Mouse (Mus musculus): ENCODE results near the gene F5.

GRCm38 (mm10) chr1:164241494-164241893 is 89.9 kb downstream of the F5 start:
- TF ChIP-seq RAD21 (IDR thresholded peaks at IDR 0.05; ENCODE audit: low read depth, low read length) (no peak), EP300 (IDR thresholded peaks at IDR 0.05; ENCODE audit: low read length) (no peak), CTCF (conservative IDR thresholded peaks at IDR 0.05 in 1 of 2, IDR thresholded peaks at IDR 0.05 in 1 of 2; ENCODE audit: low read depth in 2 of 2, low read length in 2 of 2) (no peak), CHD1 (IDR thresholded peaks at IDR 0.05; ENCODE audit: low read depth, low read length) (no peak), POLR2AphosphoS2 (IDR thresholded peaks at IDR 0.05; ENCODE audit: low read depth, low read length) (no peak), POLR2A (IDR thresholded peaks at IDR 0.05; ENCODE audit: low read depth, low read length) (no peak), JUN (IDR thresholded peaks at IDR 0.05; ENCODE audit: insufficient read depth, low read depth, low read length) (no peak)
